Mouse (Mus musculus) heart, embryonic 12.5 days (tissue): ENCODE data around the gene E130208F15Rik. TPM values are rescaled to one million over a fixed set of nuclear protein-coding genes. Genes with fewer than 3 reads are reported as not detected.

Source experiments
- ATAC-seq: fragments of 200-750 bp; cut with Nextera tagmentation; 2 replicates; pipeline ENCODE4 v1.8.0; 2017; ENCODE audit warnings: moderate TSS enrichment, moderate library complexity; ENCODE audit not compliant: insufficient number of reproducible peaks, low FRiP score
- H3K27ac ChIP-seq: fragments of 300-500 bp; sonication (generic); 2 replicates; pipeline ENCODE4 v1.5.1; 2016; ENCODE audit warnings: mild to moderate bottlenecking, moderate library complexity; ENCODE audit not compliant: poor library complexity, severe bottlenecking
- H3K27me3 ChIP-seq: fragments of 300-500 bp; sonication (generic); replicated peaks from 2 replicates; pipeline ENCODE4 v1.6.1; 2016; ENCODE audit warnings: mild to moderate bottlenecking, moderate library complexity
- H3K36me3 ChIP-seq: fragments of 300-500 bp; sonication (generic); 2 replicates; pipeline ENCODE4 v1.6.1; 2016; ENCODE audit warnings: mild to moderate bottlenecking, moderate library complexity
- H3K4me1 ChIP-seq: fragments of 300-500 bp; sonication (generic); replicated peaks from 2 replicates; pipeline ENCODE4 v1.6.1; 2016; ENCODE audit warnings: mild to moderate bottlenecking
- H3K4me2 ChIP-seq: fragments of 300-500 bp; sonication (generic); 2 replicates; pipeline ENCODE4 v1.6.1; 2016; ENCODE audit warnings: mild to moderate bottlenecking, moderate library complexity
- H3K4me3 ChIP-seq: fragments of 300-500 bp; sonication (generic); 2 replicates; pipeline ENCODE4 v1.5.1; 2016; ENCODE audit warnings: mild to moderate bottlenecking
- H3K9ac ChIP-seq: fragments of 300-500 bp; sonication (generic); 2 replicates; pipeline ENCODE4 v1.6.1; 2016; ENCODE audit warnings: mild to moderate bottlenecking, moderate library complexity
- H3K9me3 ChIP-seq: fragments of 300-500 bp; sonication (generic); replicated peaks from 2 replicates; pipeline ENCODE4 v1.6.1; 2016; ENCODE audit warnings: mild to moderate bottlenecking, moderate library complexity
- WGBS: fragments of 180-500 bp; shearing (Covaris S2); methylation state at CpG from one replicate; pipeline ENCODE4 v1.1.7; 2016; 5-methylcytosine and 5-hydroxymethylcytosine counted together
- polyA plus RNA-seq: library from polyadenylated mRNA; unstranded; fragments of >200 nt; fragmentation: Nextera tagmentation; extraction: Ambion mirVana; gene quantifications from 2 replicates; pipeline ENCODE4 v1.2.1, GENCODE M21; 2016

E130208F15Rik gene
- polyA plus RNA-seq, 1 experiment from 2014 or later, result 1.7 TPM

GRCm38 (mm10) chr7:30335688-30336087, 14.1 kb downstream of the E130208F15Rik start:
- Histone ChIP-seq H3K4me1 (peaks cover 34% of the 10 kb centered on the region), H3K9ac (no peak overlapping the region), H3K27me3 (peaks cover 30% of the 10 kb centered on the region), H3K4me2 (no peak overlapping the region), H3K9me3 (no peaks in the 10 kb centered on the region), H3K27ac (no peak overlapping the region), H3K4me3 (no peak overlapping the region), H3K36me3 (no peaks in the 10 kb centered on the region)
- 71% methylated on average over 6 of the region's 6 CpGs for WGBS
- ATAC-seq, result no peak

- H3K36me3 ChIP-seq, result no peaks in the 10 kb centered on the region
- no peak overlapping the region for H3K9ac ChIP-seq
- peaks cover 33% of the 10 kb centered on the region for H3K4me1 ChIP-seq
- peaks cover 30% of the 10 kb centered on the region for H3K27me3 ChIP-seq
- ATAC-seq, result 0 out of 2 replicates have a peak, but pooled peaks have one; percentile 34
- H3K9me3 ChIP-seq, result no peaks in the 10 kb centered on the region
- no peak overlapping the region for H3K4me3 ChIP-seq
- H3K27ac ChIP-seq, result no peak overlapping the region
- 4% methylated on average over 9 of the region's 9 CpGs for WGBS
- no peak overlapping the region for H3K4me2 ChIP-seq
Observed at GRCm38 (mm10) chr7:30336384-30336783, 14.8 kb downstream of the E130208F15Rik start.

GRCm38 (mm10) chr7:30339432-30340109, 18.0 kb downstream of the E130208F15Rik start:
- 60% methylated on average over 5 of the region's 5 CpGs for WGBS

GRCm38 (mm10) chr7:30346635-30347379, 25.3 kb downstream of the E130208F15Rik start:
- H3K4me1 ChIP-seq, result no peaks in the 10 kb centered on the region
- H3K9ac ChIP-seq, result no peak overlapping the region
- ATAC-seq, result no peak
- 24% methylated on average over 21 of the region's 21 CpGs for WGBS
- H3K4me2 ChIP-seq, result no peak overlapping the region
- H3K27me3 ChIP-seq, result peaks cover 74% of the 10 kb centered on the region
- no peak overlapping the region for H3K4me3 ChIP-seq
- no peaks in the 10 kb centered on the region for H3K36me3 ChIP-seq
- no peak overlapping the region for H3K27ac ChIP-seq
- H3K9me3 ChIP-seq, result no peaks in the 10 kb centered on the region

More at GRCm38 (mm10) chr7:30339432-30340109, 18.0 kb downstream of the E130208F15Rik start:
- no peak overlapping the region for H3K9ac ChIP-seq
- H3K4me3 ChIP-seq, result no peak overlapping the region
- no peak overlapping the region for H3K27ac ChIP-seq
- H3K36me3 ChIP-seq, result no peaks in the 10 kb centered on the region
- H3K4me2 ChIP-seq, result no peak overlapping the region
- H3K4me1 ChIP-seq, result peaks cover 2% of the 10 kb centered on the region
- H3K27me3 ChIP-seq, result peaks cover 50% of the 10 kb centered on the region
- no peak for ATAC-seq
- no peaks in the 10 kb centered on the region for H3K9me3 ChIP-seq

- H3K4me3 ChIP-seq, result no peak overlapping the region
- H3K36me3 ChIP-seq, result no peaks in the 10 kb centered on the region
- H3K4me2 ChIP-seq, result no peak overlapping the region
- no peak overlapping the region for H3K27ac ChIP-seq
- H3K27me3 ChIP-seq, result peaks cover 74% of the 10 kb centered on the region
- no peaks in the 10 kb centered on the region for H3K9me3 ChIP-seq
- 2% methylated on average over 30 of the region's 30 CpGs for WGBS
- H3K9ac ChIP-seq, result no peak overlapping the region
- ATAC-seq, result no peak
- no peaks in the 10 kb centered on the region for H3K4me1 ChIP-seq
Observed at GRCm38 (mm10) chr7:30347828-30348227, 26.3 kb downstream of the E130208F15Rik start.

GRCm38 (mm10) chr7:30353279-30353822, 31.8 kb downstream of the E130208F15Rik start:
- H3K9ac ChIP-seq, result no peak overlapping the region
- peaks cover 6% of the 10 kb centered on the region; the same call in 1 of the 2 replicates for H3K36me3 ChIP-seq
- no peak overlapping the region for H3K4me3 ChIP-seq
- H3K9me3 ChIP-seq, result no peaks in the 10 kb centered on the region
- whole genome bisulfite sequencing, result 17% methylated on average over 6 of the region's 6 CpGs
- H3K4me2 ChIP-seq, result no peak overlapping the region
- H3K27ac ChIP-seq, result no peak overlapping the region
- ATAC-seq, result no peak
- H3K27me3 ChIP-seq, result peaks cover 51% of the 10 kb centered on the region
- H3K4me1 ChIP-seq, result 0 out of 2 replicates have a peak, but pooled peaks cover 7% of the 10 kb centered on the region

GRCm38 (mm10) chr7:30354059-30354458, 32.5 kb downstream of the E130208F15Rik start:
- H3K4me3 ChIP-seq, result no peak overlapping the region
- ATAC-seq, result no peak
- no peaks in the 10 kb centered on the region for H3K9me3 ChIP-seq
- no peak overlapping the region for H3K4me2 ChIP-seq
- H3K4me1 ChIP-seq, result 0 out of 2 replicates have a peak, but pooled peaks cover 7% of the 10 kb centered on the region
- peaks cover 7% of the 10 kb centered on the region; the same call in 1 of the 2 replicates for H3K36me3 ChIP-seq
- WGBS, result 63% methylated on average over 4 of the region's 4 CpGs
- H3K9ac ChIP-seq, result no peak overlapping the region
- H3K27me3 ChIP-seq, result peaks cover 45% of the 10 kb centered on the region
- no peak overlapping the region for H3K27ac ChIP-seq

GRCm38 (mm10) chr7:30358378-30359186, 37.0 kb downstream of the E130208F15Rik start:
- Histone ChIP-seq H3K9ac (no peak overlapping the region), H3K36me3 (peaks cover 18% of the 10 kb centered on the region), H3K4me3 (no peak overlapping the region), H3K4me1 (peaks cover 17% of the 10 kb centered on the region; the same call in 1 of the 2 replicates), H3K9me3 (no peaks in the 10 kb centered on the region), H3K27ac (no peak overlapping the region), H3K27me3 (peaks cover 33% of the 10 kb centered on the region), H3K4me2 (no peak overlapping the region)
- WGBS, result 70% methylated on average over 7 of the region's 7 CpGs
- no peak for ATAC-seq

- Histone ChIP-seq H3K27me3 (peaks cover 41% of the 10 kb centered on the region), H3K4me2 (no peak overlapping the region), H3K4me3 (no peak overlapping the region), H3K27ac (no peak overlapping the region), H3K9ac (no peak overlapping the region), H3K36me3 (peaks cover 18% of the 10 kb centered on the region), H3K4me1 (peaks cover 12% of the 10 kb centered on the region; the same call in 1 of the 2 replicates), H3K9me3 (no peaks in the 10 kb centered on the region)
- WGBS, result 75% methylated on average over 31 of the region's 31 CpGs
- ATAC-seq, result no peak
Observed at GRCm38 (mm10) chr7:30359276-30359865, 37.8 kb downstream of the E130208F15Rik start.

- H3K9me3 ChIP-seq, result no peaks in the 10 kb centered on the region
- H3K27ac ChIP-seq, result no peak overlapping the region
- no peak overlapping the region for H3K4me3 ChIP-seq
- H3K4me2 ChIP-seq, result no peak overlapping the region
- no peak for ATAC-seq
- no peak overlapping the region for H3K9ac ChIP-seq
- H3K4me1 ChIP-seq, result peaks cover 12% of the 10 kb centered on the region; the same call in 1 of the 2 replicates
- H3K36me3 ChIP-seq, result peaks cover 18% of the 10 kb centered on the region
- WGBS, result 76% methylated on average over 17 of the region's 17 CpGs
- peaks cover 47% of the 10 kb centered on the region for H3K27me3 ChIP-seq
Observed at GRCm38 (mm10) chr7:30360028-30360427, 38.5 kb downstream of the E130208F15Rik start.
